Mouse (Mus musculus): ENCODE results near the gene Fbxl20. TPM values are rescaled to one million over a fixed set of nuclear protein-coding genes. Genes with fewer than 3 reads are reported as not detected.

Fbxl20 gene
- polyA plus RNA-seq, 1 experiment from 2014 or later: 14.9 TPM

DNA sequence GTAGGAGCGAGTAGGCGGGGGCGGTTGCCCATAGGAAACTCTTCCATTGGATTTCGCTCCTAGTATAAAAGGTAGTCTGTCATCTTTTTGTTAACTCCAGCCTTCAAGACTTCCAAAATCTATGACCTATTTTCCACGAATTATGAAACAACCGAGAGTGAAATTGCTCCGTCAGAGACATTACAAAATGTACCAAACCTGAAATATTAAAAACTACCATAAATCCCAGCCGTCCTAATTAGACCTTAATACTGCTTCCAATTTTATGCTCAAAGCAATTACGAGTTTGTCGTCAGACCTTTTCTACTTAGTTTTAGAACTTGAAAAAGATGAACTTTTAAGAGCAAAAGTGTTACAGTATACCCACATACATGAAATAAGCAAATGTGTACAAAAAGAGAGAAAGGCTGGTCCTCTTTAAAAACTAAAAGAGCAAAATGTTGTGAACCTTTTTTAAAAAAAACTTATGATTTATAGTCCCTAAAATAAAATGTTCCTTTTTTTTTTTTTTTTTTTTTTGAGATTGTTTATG is 488 bp upstream of the Fbxl20 start:
- H3K27me3 ChIP-seq (ENCODE audit: control insufficient read depth, insufficient read depth, low read length): no peaks in the 10 kb centered on the region
- no peak overlapping the region for H3K9ac ChIP-seq (ENCODE audit: low read length)
- H3K36me3 ChIP-seq (ENCODE audit: control insufficient read depth, insufficient read depth, low read length): peaks cover 20% of the 10 kb centered on the region
- peak overlapping the region; percentile 88 for H3K4me2 ChIP-seq (ENCODE audit: low read length)
- no peak for ATAC-seq (ENCODE audit: insufficient number of reproducible peaks, insufficient read depth, low FRiP score, low read depth)
- H3K27ac ChIP-seq (replicated peaks in 1 of 2; ENCODE audit: control insufficient read depth in 1 of 2, insufficient read depth in 1 of 2, low read depth in 2 of 2, low read length in 2 of 2): no peak overlapping the region
- peak overlapping the region in 1 of 2 experiments; percentile 94; a peak in 2 of 4 replicates for H3K4me3 ChIP-seq (ENCODE audit: control insufficient read depth in 1 of 2, insufficient read depth in 1 of 2, low read depth in 1 of 2, low read length in 2 of 2)
- 11% methylated on average over 10 of the region's 10 CpGs for WGBS
- no peaks in the 10 kb centered on the region for H3K9me3 ChIP-seq (ENCODE audit: control insufficient read depth, low read length)
- peaks cover 0 to 23% of the 10 kb centered on the region in 2 experiments; a peak in 2 of 4 replicates for H3K4me1 ChIP-seq (ENCODE audit: control insufficient read depth in 2 of 2, insufficient read depth in 2 of 2, low read length in 2 of 2)

DNA sequence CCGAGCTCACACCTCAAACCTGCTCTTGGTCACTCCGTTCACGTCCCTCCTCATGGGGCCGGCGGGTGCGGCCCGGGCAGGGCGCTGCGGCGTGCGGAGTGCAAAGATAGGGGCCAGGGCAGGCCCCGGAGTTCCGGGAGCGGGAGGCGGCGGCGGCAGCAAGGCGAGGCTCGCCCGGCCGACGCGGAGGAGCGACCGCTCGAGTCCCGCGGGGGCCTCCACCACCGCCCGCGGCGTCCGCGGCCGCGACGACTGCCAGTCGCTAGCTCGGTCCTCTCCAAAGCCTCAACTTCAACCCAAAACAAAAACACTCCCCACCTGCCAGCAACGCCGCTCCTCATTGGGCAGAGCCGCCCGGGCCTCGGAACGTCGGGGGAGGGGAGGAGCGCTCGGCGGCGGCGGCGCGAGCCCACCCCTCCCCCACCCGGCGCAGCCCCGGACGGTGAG is 876 bp downstream of the Fbxl20 start:
- H3K4me3 ChIP-seq (ENCODE audit: control insufficient read depth in 1 of 2, insufficient read depth in 1 of 2, low read depth in 1 of 2, low read length in 2 of 2): peak overlapping the region; percentile 61 to 94
- peak overlapping the region; percentile 88 for H3K4me2 ChIP-seq (ENCODE audit: low read length)
- under 1% methylated on average over 30 of the region's 57 CpGs for WGBS
- H3K9ac ChIP-seq (ENCODE audit: low read length): peak overlapping the region; percentile 96
- peaks cover 0 to 24% of the 10 kb centered on the region in 2 experiments; a peak in 2 of 4 replicates for H3K4me1 ChIP-seq (ENCODE audit: control insufficient read depth in 2 of 2, insufficient read depth in 2 of 2, low read length in 2 of 2)
- no peaks in the 10 kb centered on the region for H3K9me3 ChIP-seq (ENCODE audit: control insufficient read depth, low read length)
- H3K36me3 ChIP-seq (ENCODE audit: control insufficient read depth, insufficient read depth, low read length): peaks cover 6% of the 10 kb centered on the region
- ATAC-seq (ENCODE audit: insufficient number of reproducible peaks, insufficient read depth, low FRiP score, low read depth): peak; percentile 88
- H3K27ac ChIP-seq (replicated peaks in 1 of 2; ENCODE audit: control insufficient read depth in 1 of 2, insufficient read depth in 1 of 2, low read depth in 2 of 2, low read length in 2 of 2): peak overlapping the region; percentile 76 to 93
- no peaks in the 10 kb centered on the region for H3K27me3 ChIP-seq (ENCODE audit: control insufficient read depth, insufficient read depth, low read length)

DNA sequence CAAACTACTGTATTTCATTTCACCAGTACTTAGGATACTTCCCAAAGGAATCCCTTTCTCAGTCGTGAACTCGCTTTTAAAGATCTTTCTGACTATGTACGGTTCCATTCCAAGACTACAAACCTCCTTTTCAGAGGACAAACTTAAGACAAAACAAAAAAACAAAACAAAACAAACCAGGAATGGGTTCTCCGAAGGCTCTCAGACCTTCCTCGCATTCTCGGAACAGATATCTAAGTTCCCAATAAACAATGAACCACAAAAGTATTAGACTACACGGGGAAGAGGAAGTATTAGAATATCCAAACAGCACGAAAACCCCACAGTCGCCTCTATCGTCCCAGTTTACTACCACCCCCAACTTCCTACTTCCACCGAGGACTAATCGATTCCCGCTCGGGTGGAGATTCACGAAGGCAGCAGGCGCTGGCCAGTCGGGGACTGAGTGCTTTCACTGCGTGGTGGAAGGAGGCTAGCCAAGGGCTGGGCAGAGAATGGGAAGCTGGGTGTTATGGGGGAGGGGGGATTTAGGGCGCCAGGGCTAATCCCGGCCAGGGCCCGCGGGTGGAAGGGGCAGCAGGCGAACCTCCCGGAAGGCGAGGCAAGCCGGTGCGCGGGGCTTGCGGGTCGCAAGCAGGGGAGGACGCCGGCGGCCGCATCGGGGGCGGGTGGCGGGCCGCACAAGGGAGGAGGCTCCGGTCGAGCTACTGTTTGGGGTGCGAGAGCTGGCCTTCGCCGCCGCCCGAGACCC is 1.5 kb downstream of the Fbxl20 start:
- H3K9me3 ChIP-seq (ENCODE audit: control insufficient read depth, low read length): no peaks in the 10 kb centered on the region
- peaks cover 3% of the 10 kb centered on the region for H3K36me3 ChIP-seq (ENCODE audit: control insufficient read depth, insufficient read depth, low read length)
- H3K9ac ChIP-seq (ENCODE audit: low read length): peak overlapping the region; percentile 96
- H3K27ac ChIP-seq (replicated peaks in 1 of 2; ENCODE audit: control insufficient read depth in 1 of 2, insufficient read depth in 1 of 2, low read depth in 2 of 2, low read length in 2 of 2): peak overlapping the region; percentile 76 to 93
- whole genome bisulfite sequencing: 2% methylated on average over 34 of the region's 45 CpGs
- peaks cover 0 to 24% of the 10 kb centered on the region in 2 experiments; a peak in 2 of 4 replicates for H3K4me1 ChIP-seq (ENCODE audit: control insufficient read depth in 2 of 2, insufficient read depth in 2 of 2, low read length in 2 of 2)
- no peak for ATAC-seq (ENCODE audit: insufficient number of reproducible peaks, insufficient read depth, low FRiP score, low read depth)
- peak overlapping the region; percentile 61 to 94 for H3K4me3 ChIP-seq (ENCODE audit: control insufficient read depth in 1 of 2, insufficient read depth in 1 of 2, low read depth in 1 of 2, low read length in 2 of 2)
- H3K4me2 ChIP-seq (ENCODE audit: low read length): peak overlapping the region; percentile 88
- H3K27me3 ChIP-seq (ENCODE audit: control insufficient read depth, insufficient read depth, low read length): no peaks in the 10 kb centered on the region

DNA sequence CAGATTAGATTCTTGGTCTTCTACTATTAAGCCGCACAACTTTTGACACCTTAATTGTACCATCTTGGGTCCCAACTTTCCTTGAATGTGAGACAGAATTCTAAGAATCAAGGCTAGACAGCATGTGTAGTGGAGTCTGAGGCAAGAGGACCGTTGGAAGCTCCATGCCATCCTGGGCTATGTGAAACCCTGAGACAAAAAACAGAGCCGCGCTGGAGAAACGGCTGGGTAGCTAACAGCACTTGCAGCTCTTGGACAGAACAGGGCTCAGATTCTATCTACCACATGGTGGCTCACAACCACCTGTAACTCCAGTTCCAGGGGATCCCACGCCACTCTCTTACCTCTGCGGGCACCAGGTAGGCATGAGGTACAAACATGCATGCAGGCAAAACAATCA is 4.3 kb downstream of the Fbxl20 start:
- no peak for ATAC-seq (ENCODE audit: insufficient number of reproducible peaks, insufficient read depth, low FRiP score, low read depth)
- H3K9me3 ChIP-seq (ENCODE audit: control insufficient read depth, low read length): no peaks in the 10 kb centered on the region
- no peak overlapping the region for H3K4me2 ChIP-seq (ENCODE audit: low read length)
- H3K9ac ChIP-seq (ENCODE audit: low read length): no peak overlapping the region
- H3K27ac ChIP-seq (replicated peaks in 1 of 2; ENCODE audit: control insufficient read depth in 1 of 2, insufficient read depth in 1 of 2, low read depth in 2 of 2, low read length in 2 of 2): no peak overlapping the region
- H3K36me3 ChIP-seq (ENCODE audit: control insufficient read depth, insufficient read depth, low read length): peaks cover 4% of the 10 kb centered on the region; the same call in 1 of the 2 replicates
- no peaks in the 10 kb centered on the region for H3K27me3 ChIP-seq (ENCODE audit: control insufficient read depth, insufficient read depth, low read length)
- H3K4me1 ChIP-seq (ENCODE audit: control insufficient read depth in 2 of 2, insufficient read depth in 2 of 2, low read length in 2 of 2): peaks cover 0 to 24% of the 10 kb centered on the region in 2 experiments; a peak in 2 of 4 replicates
- WGBS: 71% methylated on average over 7 of the region's 7 CpGs
- no peak overlapping the region for H3K4me3 ChIP-seq (ENCODE audit: control insufficient read depth in 1 of 2, insufficient read depth in 1 of 2, low read depth in 1 of 2, low read length in 2 of 2)

DNA sequence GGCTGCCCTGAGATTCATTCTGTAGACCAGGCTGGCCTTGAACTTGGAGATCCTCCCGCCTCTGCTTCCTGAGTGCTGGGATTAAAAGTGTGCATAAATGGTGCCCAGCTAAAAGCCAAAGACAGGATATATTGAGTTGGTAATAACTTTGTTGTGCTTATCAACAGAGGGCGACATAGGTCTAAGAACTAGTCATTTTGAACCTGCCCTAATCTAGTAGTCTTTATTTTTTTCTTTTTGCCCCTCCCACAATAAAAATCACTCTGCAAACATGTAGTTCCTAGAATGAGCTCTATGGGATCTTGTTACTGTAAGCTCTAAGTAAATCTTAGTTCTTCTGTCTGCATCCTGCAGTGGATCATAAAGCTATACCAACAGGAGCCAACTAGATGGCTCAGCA is 7.7 kb downstream of the Fbxl20 start:
- H3K36me3 ChIP-seq (ENCODE audit: control insufficient read depth, insufficient read depth, low read length): peaks cover 4% of the 10 kb centered on the region; the same call in 1 of the 2 replicates
- no peak overlapping the region for H3K27ac ChIP-seq (replicated peaks in 1 of 2; ENCODE audit: control insufficient read depth in 1 of 2, insufficient read depth in 1 of 2, low read depth in 2 of 2, low read length in 2 of 2)
- H3K27me3 ChIP-seq (ENCODE audit: control insufficient read depth, insufficient read depth, low read length): no peaks in the 10 kb centered on the region
- ATAC-seq (ENCODE audit: insufficient number of reproducible peaks, insufficient read depth, low FRiP score, low read depth): no peak
- no peak overlapping the region for H3K4me3 ChIP-seq (ENCODE audit: control insufficient read depth in 1 of 2, insufficient read depth in 1 of 2, low read depth in 1 of 2, low read length in 2 of 2)
- no peaks in the 10 kb centered on the region for H3K9me3 ChIP-seq (ENCODE audit: control insufficient read depth, low read length)
- no peak overlapping the region for H3K9ac ChIP-seq (ENCODE audit: low read length)
- whole genome bisulfite sequencing: 82% methylated on average over 2 of the region's 2 CpGs
- no peak overlapping the region for H3K4me2 ChIP-seq (ENCODE audit: low read length)
- peaks cover 0 to 20% of the 10 kb centered on the region in 2 experiments; a peak in 2 of 4 replicates for H3K4me1 ChIP-seq (ENCODE audit: control insufficient read depth in 2 of 2, insufficient read depth in 2 of 2, low read length in 2 of 2)

DNA sequence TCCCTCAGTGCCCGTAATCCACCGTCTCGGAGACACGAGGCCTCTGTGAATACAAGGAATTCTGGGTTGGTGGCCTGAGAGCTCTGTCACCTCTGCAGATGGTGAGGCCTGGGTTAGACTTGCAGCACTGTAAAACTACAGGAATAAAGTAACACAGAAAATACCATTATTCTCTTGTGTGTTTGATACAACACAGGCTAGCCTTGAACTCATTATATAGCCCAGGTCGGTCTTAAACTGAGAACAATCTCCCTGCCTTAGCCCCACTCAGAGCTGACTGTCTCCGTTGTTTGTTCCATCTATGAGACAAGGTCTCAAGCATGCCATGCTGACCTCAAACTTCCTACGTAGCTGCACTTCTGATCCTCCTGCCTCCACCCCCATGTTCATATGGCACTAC is 11.3 kb downstream of the Fbxl20 start:
- peaks cover 7% of the 10 kb centered on the region; the same call in 1 of the 2 replicates for H3K36me3 ChIP-seq (ENCODE audit: control insufficient read depth, insufficient read depth, low read length)
- 0 out of 2 replicates have a peak overlapping the region, but pooled peaks have one; percentile 30 for H3K9ac ChIP-seq (ENCODE audit: low read length)
- H3K27ac ChIP-seq (replicated peaks in 1 of 2; ENCODE audit: control insufficient read depth in 1 of 2, insufficient read depth in 1 of 2, low read depth in 2 of 2, low read length in 2 of 2): peak overlapping the region; percentile 0 to 7; a peak in 1 of 4 replicates
- H3K4me3 ChIP-seq (ENCODE audit: control insufficient read depth in 1 of 2, insufficient read depth in 1 of 2, low read depth in 1 of 2, low read length in 2 of 2): no peak overlapping the region
- no peaks in the 10 kb centered on the region for H3K27me3 ChIP-seq (ENCODE audit: control insufficient read depth, insufficient read depth, low read length)
- peaks cover 0 to 12% of the 10 kb centered on the region in 2 experiments; a peak in 2 of 4 replicates for H3K4me1 ChIP-seq (ENCODE audit: control insufficient read depth in 2 of 2, insufficient read depth in 2 of 2, low read length in 2 of 2)
- WGBS: 44% methylated on average over 7 of the region's 7 CpGs
- no peak for ATAC-seq (ENCODE audit: insufficient number of reproducible peaks, insufficient read depth, low FRiP score, low read depth)
- H3K9me3 ChIP-seq (ENCODE audit: control insufficient read depth, low read length): no peaks in the 10 kb centered on the region
- H3K4me2 ChIP-seq (ENCODE audit: low read length): no peak overlapping the region

DNA sequence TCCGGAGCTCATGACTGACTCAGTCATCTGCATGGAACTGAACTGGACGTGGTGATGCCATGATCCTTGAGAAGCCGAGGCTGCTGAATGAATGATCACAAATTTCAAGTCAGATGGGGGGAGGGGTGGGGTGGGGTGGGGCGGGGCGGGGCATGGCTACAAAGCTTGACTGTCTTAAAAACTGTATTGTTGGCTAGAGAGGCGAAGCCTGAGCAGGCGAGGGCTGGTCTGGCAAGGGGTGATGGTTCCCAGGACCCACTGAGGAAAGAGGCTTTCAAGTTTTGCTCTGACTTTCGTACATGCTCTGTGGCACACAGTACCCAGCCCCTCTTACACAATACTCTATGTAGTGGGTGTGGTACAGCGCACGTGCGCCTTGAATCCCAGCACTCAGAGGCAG is 12.4 kb downstream of the Fbxl20 start:
- 95% methylated on average over 11 of the region's 11 CpGs for WGBS
- Histone ChIP-seq H3K27ac (replicated peaks in 1 of 2; ENCODE audit: control insufficient read depth in 1 of 2, insufficient read depth in 1 of 2, low read depth in 2 of 2, low read length in 2 of 2) (no peak overlapping the region), H3K4me3 (ENCODE audit: control insufficient read depth in 1 of 2, insufficient read depth in 1 of 2, low read depth in 1 of 2, low read length in 2 of 2) (no peak overlapping the region), H3K4me2 (ENCODE audit: low read length) (no peak overlapping the region), H3K9me3 (ENCODE audit: control insufficient read depth, low read length) (no peaks in the 10 kb centered on the region), H3K4me1 (ENCODE audit: control insufficient read depth in 2 of 2, insufficient read depth in 2 of 2, low read length in 2 of 2) (peaks cover 0 to 12% of the 10 kb centered on the region in 2 experiments; a peak in 2 of 4 replicates), H3K9ac (ENCODE audit: low read length) (no peak overlapping the region), H3K27me3 (ENCODE audit: control insufficient read depth, insufficient read depth, low read length) (no peaks in the 10 kb centered on the region), H3K36me3 (ENCODE audit: control insufficient read depth, insufficient read depth, low read length) (peaks cover 7% of the 10 kb centered on the region; the same call in 1 of the 2 replicates)
- no peak for ATAC-seq (ENCODE audit: insufficient number of reproducible peaks, insufficient read depth, low FRiP score, low read depth)

Data from heart, embryonic 14.5 days (tissue).